Mouse (Mus musculus) gastrocnemius, postnatal 14 days (tissue): ENCODE results near the gene Aldh16a1. TPM values are rescaled to one million over a fixed set of nuclear protein-coding genes. Genes with fewer than 3 reads are reported as not detected.
"Not testable (repeated sequence)": the region's sequence is repeated elsewhere in the genome, so short reads cannot be mapped to it uniquely, and the experiment has no call there.

Experiments used
- DNase-seq: peaks from one replicate; pipeline ENCODE4 v3.0.0; 2021; ENCODE audit warnings: mixed read lengths
- intact Hi-C: fragments of 180-260 bp; cut with DNase I; formaldehyde crosslinking; loops from one replicate; pipeline ENCODE4 v1.15.1; 2025; ENCODE audit warnings: low total_unique reads
- total RNA-seq, 2 experiments: library from RNA; stranded (reverse); gene quantifications; 2 replicates each; pipeline ENCODE4 v1.2.3; 2021

The Aldh16a1 gene
- total RNA-seq, 2 experiments from 2014 or later, result 21.4 to 23.2 TPM

DNA sequence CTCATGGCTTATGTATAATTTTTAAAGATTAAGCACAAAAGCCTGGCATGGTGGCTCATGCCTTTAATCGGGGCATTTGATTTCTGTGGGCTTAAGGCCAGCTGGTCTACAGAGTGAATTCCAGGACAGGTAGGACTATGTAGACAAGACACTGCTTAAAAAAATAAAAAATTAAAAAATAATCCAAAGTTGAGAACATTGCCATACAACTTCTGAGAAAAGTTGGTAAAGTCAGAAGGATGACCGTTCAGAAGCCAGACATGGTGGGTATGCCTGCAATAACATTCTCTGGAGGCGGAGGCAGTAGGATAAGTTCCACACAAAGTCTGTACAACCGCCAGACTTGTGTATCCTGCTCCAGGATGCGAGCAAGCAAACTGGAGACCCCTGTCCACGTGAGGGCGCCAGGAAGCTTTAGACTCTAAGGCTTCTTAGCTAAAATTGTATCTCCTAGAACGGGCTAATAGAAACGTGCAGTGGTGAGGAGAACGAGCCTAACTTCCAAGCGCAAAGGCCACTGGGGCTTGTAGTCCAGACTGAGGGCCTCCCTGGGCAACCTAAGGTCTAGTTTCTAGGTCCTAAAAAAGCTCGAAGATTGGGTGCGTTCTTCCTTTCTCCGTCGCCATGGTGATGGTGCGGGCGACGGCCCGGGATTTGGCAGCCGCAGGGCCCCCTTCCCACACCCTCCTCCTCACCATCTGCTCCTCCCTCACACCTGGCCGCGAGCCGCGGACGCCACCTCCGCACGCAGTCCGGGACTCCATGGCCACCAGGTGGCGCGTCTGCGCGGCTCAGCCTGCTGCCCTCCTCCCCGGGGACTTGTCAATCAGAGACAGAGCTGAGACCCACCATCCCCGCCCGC lies 7.5 kb upstream of the Aldh16a1 start:
- intact Hi-C loops, result no loop called here
- DNase-seq, result peak; percentile 90

GRCm38 (mm10) chr7:45160866-45161265 lies 6.5 kb upstream of the Aldh16a1 start:
- DNase-seq, result no peak
- intact Hi-C loops, result no loop called here

DNA sequence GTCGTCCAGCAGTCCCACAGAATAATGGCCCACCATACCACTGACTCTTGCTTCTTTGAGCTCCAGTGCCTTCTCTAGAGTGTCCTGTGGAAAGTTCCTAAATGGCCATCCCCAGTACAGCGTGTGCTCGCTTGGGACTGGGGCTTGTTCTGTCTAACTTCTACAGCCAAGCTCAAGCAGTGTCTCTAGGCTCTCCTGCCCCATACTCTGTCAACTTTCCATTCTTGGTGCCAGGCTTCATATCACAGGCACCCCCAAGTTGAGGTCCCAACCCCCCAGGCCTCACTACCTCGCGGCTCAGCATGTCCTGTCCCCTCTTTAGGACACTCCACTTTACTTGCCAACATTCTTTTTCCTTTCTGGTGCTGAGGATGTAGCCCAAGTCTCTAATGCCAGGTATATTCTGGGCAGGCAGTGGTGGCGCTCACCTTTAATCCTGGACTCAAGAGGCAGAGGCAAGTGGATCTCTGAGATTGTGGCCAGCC lies 6.0 kb upstream of the Aldh16a1 start:
- intact Hi-C loops, result no loop called here
- DNase-seq, result no peak

DNA sequence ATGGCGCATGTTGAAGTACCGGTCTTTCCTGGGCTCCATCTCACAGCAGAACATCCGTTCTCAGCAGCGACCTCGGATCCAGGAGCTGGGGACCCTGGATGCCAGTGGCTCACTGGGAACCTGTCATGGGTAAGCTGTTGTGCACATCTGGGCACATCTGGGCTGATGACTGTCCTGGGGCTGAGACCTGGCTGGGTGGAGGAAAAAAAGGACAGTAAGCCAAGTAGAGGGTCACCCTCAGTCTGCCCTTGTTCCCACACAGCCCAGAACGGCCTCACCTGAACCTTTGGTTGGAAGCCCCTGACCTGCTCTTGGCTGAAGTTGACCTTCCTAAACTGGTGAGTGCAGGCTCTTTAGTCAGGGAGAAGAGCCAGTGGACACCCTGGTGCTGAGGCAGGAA lies 4.6 kb upstream of the Aldh16a1 start:
- DNase-seq, result no peak
- intact Hi-C loops, result loop anchor here (2.0 kb wide), 1 partner anchor 42 kb away; no protein-coding TSS in a partner anchor

GRCm38 (mm10) chr7:45157459-45157858 lies 3.1 kb upstream of the Aldh16a1 start:
- DNase-seq, result no peak
- intact Hi-C loops, result no loop called here

DNA sequence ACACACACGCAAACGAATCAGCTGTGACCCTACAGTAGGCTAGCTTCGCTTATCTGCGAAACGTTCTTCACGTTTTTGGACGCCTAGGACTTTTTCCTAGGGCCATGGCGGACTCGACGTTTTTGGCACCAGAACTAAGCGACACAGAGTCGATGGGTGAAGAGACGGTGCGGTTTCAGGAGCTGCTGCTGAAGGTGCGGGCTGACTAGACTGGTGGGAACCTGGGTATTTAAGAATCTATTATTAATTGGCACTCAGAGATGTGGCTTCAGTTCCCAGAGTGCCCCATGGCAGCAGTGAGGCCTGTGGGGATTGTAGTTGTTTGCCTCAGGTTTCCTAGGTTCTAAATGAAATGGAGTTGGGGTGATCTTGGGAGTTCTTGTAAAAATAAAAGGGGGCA lies 1.8 kb upstream of the Aldh16a1 start:
- intact Hi-C loops, result no loop called here
- DNase-seq, result no peak

GRCm38 (mm10) chr7:45155590-45155989 lies 1.2 kb upstream of the Aldh16a1 start:
- no peak for DNase-seq
- intact Hi-C loops, result no loop called here

- DNase-seq, result peak; percentile 74
- intact Hi-C loops, result no loop called here
Observed at GRCm38 (mm10) chr7:45154993-45155514, 670 bp upstream of the Aldh16a1 start.

GRCm38 (mm10) chr7:45153586-45153985 lies 798 bp downstream of the Aldh16a1 start:
- no peak for DNase-seq
- intact Hi-C loops, result no loop called here

DNA sequence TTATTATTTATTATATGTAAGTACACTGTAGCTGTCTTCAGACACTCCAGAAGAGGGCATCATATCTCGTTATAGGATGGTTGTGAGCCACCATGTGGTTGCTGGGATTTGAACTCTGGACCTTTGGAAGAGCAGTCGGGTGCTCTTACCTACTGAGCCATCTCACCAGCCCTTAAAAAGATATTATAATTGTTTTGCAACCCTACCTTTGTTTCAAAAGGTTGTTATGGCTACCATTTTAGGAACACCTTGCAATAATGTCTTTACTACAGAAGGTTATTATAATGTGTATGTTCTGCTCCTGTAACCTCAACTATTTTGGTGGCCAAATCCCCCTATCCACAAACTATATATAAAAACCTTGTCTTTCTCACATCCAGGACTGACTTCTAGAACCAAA lies 1.3 kb downstream of the Aldh16a1 start:
- DNase-seq, intact Hi-C loops: not testable (repeated sequence)

- intact Hi-C loops, result no loop called here
- peak; percentile 52 for DNase-seq
Observed at GRCm38 (mm10) chr7:45151303-45151702, 3.1 kb downstream of the Aldh16a1 start.

- intact Hi-C loops, result no loop called here
- DNase-seq, result no peak
Observed at GRCm38 (mm10) chr7:45150321-45150720, 4.1 kb downstream of the Aldh16a1 start.

DNA sequence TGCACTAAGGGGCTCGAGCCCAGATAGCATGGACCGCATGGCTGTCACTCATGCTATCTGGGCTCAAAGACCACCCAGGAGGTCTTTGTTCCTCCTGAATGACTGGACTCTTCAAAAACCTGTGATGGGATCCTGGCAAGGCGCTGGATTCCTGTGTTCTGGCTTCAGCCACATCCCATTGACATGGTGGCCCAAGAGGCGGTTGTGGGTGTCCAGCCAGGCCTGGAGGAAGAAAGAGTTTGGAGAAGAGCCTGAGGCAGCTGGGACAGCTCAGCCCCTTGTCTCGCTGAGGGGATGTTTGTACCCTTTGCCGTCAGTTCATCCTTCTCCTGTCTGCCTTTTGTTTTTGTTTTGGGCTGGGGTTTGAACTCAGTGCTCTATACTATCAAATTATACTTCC lies 4.8 kb downstream of the Aldh16a1 start:
- intact Hi-C loops, result no loop called here
- DNase-seq, result peak; percentile 36

GRCm38 (mm10) chr7:45148534-45149098 lies 5.8 kb downstream of the Aldh16a1 start:
- DNase-seq, result no peak
- intact Hi-C loops, result no loop called here

DNA sequence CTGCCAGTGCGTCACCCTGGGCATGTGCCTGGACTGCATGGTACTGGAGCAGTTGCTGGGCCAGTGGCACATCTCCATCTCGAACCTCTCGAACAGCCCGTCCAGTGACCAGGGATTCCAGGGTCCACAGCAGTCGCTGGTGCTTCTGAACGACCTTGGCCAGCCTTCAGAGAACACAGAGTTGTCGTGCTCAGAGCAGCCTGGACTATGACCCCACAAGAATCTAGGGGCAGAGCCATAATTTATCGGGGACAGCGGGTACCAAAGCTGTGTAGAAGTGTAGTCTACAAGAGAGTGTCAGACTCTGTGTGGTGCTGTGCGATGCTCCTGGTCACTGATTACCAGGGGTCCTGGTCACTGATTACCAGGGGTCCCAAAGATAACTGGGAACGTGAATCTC lies 6.5 kb downstream of the Aldh16a1 start:
- no peak for DNase-seq
- intact Hi-C loops, result no loop called here

- no peak for DNase-seq
- intact Hi-C loops, result no loop called here
Observed at GRCm38 (mm10) chr7:45147267-45147666, 7.1 kb downstream of the Aldh16a1 start.

DNA sequence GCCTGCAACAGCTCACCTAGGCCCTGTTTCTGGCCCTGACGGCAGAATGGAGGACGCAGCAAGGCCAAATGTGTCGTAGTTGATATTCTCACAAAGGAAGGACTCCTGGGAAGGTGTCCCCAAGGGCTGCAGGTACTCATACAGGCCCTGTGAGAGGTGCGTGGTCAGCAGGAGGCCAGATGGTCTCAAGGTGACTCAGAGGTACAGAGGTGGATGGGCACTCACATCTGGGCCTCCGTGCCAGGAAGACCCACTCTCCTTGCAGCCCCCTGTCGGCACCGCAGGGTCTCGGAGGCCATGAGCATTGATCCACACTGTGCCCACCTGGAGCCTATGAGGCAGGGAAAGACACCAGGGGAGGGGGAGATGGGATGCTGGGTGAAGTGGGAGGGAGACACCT lies 8.9 kb downstream of the Aldh16a1 start:
- no peak for DNase-seq
- intact Hi-C loops, result no loop called here

- no peak for DNase-seq
- intact Hi-C loops, result no loop called here
Observed at GRCm38 (mm10) chr7:45144368-45145174, 9.8 kb downstream of the Aldh16a1 start.

DNA sequence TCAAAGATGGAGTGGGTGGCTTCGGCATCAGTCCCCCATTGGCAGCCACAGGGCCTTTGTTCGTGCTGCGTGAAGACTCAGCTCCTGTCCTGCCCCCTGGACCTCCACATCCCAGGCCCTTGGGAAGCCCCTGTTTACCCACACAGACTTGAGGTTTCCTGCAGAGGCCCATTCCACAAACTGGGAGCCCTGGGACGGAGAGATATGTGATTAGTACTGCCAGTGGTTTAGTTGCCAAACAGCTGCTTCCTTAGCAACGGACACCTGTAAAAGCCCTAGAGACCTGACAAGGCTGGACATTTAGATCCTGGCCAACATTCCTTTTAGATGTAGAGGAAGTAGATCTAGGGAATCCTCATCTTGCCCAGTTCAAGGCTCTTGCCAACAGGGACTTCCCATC lies 12.5 kb downstream of the Aldh16a1 start:
- DNase-seq, result no peak
- intact Hi-C loops, result no loop called here

DNA sequence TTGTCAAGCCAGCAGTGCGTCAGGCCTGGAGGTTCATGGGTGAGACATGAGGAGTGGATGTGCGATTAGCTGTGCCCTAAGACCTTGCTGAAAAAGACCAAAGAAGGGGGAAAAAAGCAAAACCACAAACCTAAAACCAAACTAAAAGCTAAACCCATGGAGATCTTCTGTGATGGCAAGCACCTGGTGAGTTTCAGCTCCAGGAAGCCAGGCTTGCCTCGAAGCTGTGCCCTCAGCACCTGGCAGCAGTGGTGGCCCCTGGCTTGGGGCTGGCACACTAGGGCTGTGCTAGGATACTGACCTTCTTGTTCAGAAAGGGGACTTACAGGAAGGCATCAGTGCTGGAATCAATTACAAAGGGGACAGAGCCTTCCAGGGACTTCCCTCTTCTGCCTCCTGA lies 13.1 kb downstream of the Aldh16a1 start:
- intact Hi-C loops, result no loop called here
- no peak for DNase-seq
